Mouse (Mus musculus): Measurements from ENCODE around the gene Lap3. TPM values are rescaled to one million over a fixed set of nuclear protein-coding genes. Genes with fewer than 3 reads are reported as not detected.

The Lap3 gene
- polyA plus RNA-seq, 1 experiment from 2014 or later, result 39.1 TPM

GRCm38 (mm10) chr5:45473521-45473920 is 19.7 kb upstream of the Lap3 start:
- Histone ChIP-seq H3K9me3 (replicated peaks; ENCODE audit: control insufficient read depth, low read length) (no peaks in the 10 kb centered on the region), H3K27ac (ENCODE audit: low read length) (no peak overlapping the region), H3K4me1 (ENCODE audit: control insufficient read depth, low read depth, low read length) (no peaks in the 10 kb centered on the region), H3K4me3 (ENCODE audit: low read depth, low read length) (no peak overlapping the region), H3K9ac (ENCODE audit: low read depth, low read length) (no peak overlapping the region), H3K27me3 (ENCODE audit: control insufficient read depth, insufficient read depth, low read depth, low read length) (no peaks in the 10 kb centered on the region; the same call in 1 of the 2 replicates), H3K36me3 (ENCODE audit: control insufficient read depth, insufficient read depth) (no peaks in the 10 kb centered on the region), H3K4me2 (ENCODE audit: low read depth, low read length) (no peak overlapping the region)
- WGBS (ENCODE audit: insufficient replicate concordance), result 62% methylated on average over 1 of the region's 1 CpGs
- no peak for ATAC-seq (ENCODE audit: low read depth)

GRCm38 (mm10) chr5:45474215-45474614 is 19.0 kb upstream of the Lap3 start:
- Histone ChIP-seq H3K4me3 (ENCODE audit: low read depth, low read length) (no peak overlapping the region), H3K36me3 (ENCODE audit: control insufficient read depth, insufficient read depth) (no peaks in the 10 kb centered on the region), H3K9me3 (replicated peaks; ENCODE audit: control insufficient read depth, low read length) (no peaks in the 10 kb centered on the region), H3K4me1 (ENCODE audit: control insufficient read depth, low read depth, low read length) (no peaks in the 10 kb centered on the region), H3K27me3 (ENCODE audit: control insufficient read depth, insufficient read depth, low read depth, low read length) (no peaks in the 10 kb centered on the region; the same call in 1 of the 2 replicates), H3K9ac (ENCODE audit: low read depth, low read length) (no peak overlapping the region), H3K4me2 (ENCODE audit: low read depth, low read length) (no peak overlapping the region), H3K27ac (ENCODE audit: low read length) (no peak overlapping the region)
- 18% methylated on average over 6 of the region's 6 CpGs for WGBS (ENCODE audit: insufficient replicate concordance)
- ATAC-seq (ENCODE audit: low read depth), result no peak

DNA sequence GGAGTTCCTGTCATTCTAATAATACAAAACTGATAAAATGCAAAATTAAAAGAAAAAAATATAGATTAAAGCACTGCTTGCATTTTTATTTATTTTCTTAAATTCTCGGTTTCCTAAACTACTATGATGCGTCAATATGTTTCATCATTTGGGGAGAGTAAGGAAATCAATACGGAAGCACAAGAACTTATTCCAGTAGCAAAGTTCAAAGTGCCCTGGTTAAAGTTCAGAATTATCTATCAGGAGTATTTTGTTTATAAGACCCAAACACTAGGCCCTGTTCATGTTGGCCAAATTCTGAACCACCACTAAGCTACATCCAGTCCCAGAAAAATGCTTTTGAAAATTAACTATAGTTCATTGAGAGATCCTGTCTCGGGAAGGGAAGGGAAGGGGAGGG is 18.4 kb upstream of the Lap3 start:
- Histone ChIP-seq H3K9ac (ENCODE audit: low read depth, low read length) (no peak overlapping the region), H3K9me3 (replicated peaks; ENCODE audit: control insufficient read depth, low read length) (no peaks in the 10 kb centered on the region), H3K4me2 (ENCODE audit: low read depth, low read length) (no peak overlapping the region), H3K27me3 (ENCODE audit: control insufficient read depth, insufficient read depth, low read depth, low read length) (no peaks in the 10 kb centered on the region; the same call in 1 of the 2 replicates), H3K4me1 (ENCODE audit: control insufficient read depth, low read depth, low read length) (no peaks in the 10 kb centered on the region), H3K27ac (ENCODE audit: low read length) (no peak overlapping the region), H3K36me3 (ENCODE audit: control insufficient read depth, insufficient read depth) (no peaks in the 10 kb centered on the region), H3K4me3 (ENCODE audit: low read depth, low read length) (no peak overlapping the region)
- no peak for ATAC-seq (ENCODE audit: low read depth)
- WGBS (ENCODE audit: insufficient replicate concordance), result 50% methylated on average over 3 of the region's 4 CpGs

DNA sequence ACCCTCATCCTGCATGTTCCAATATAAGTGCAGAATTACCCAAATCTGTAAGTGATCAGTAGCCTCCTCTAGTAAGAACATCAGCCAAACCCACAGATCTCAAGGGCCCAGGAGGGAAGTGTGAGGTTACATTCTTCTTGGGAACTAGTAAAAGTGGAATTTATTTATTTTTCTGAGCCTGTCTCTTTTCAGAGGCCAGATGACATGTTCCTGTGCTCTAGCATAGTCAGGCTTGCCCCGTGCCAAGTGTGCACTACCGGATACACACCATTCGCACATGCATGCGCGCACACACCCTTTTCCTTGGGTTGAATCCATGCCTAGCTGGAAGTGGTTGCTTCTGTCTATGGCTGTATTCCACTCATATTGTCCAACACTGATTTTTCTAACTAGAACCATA is 17.4 kb upstream of the Lap3 start:
- 86% methylated on average over 5 of the region's 5 CpGs for WGBS (ENCODE audit: insufficient replicate concordance)

GRCm38 (mm10) chr5:45476288-45476687 is 16.9 kb upstream of the Lap3 start:
- Histone ChIP-seq H3K4me2 (ENCODE audit: low read depth, low read length) (no peak overlapping the region), H3K9me3 (replicated peaks; ENCODE audit: control insufficient read depth, low read length) (no peaks in the 10 kb centered on the region), H3K9ac (ENCODE audit: low read depth, low read length) (no peak overlapping the region), H3K4me3 (ENCODE audit: low read depth, low read length) (no peak overlapping the region), H3K27me3 (ENCODE audit: control insufficient read depth, insufficient read depth, low read depth, low read length) (no peaks in the 10 kb centered on the region; the same call in 1 of the 2 replicates), H3K4me1 (ENCODE audit: control insufficient read depth, low read depth, low read length) (no peaks in the 10 kb centered on the region), H3K27ac (ENCODE audit: low read length) (no peak overlapping the region), H3K36me3 (ENCODE audit: control insufficient read depth, insufficient read depth) (no peaks in the 10 kb centered on the region)
- no peak for ATAC-seq (ENCODE audit: low read depth)
- 57% methylated on average over 6 of the region's 6 CpGs for WGBS (ENCODE audit: insufficient replicate concordance)

More for the DNA sequence above, 17.4 kb upstream of the Lap3 start:
- H3K9ac ChIP-seq (ENCODE audit: low read depth, low read length), result no peak overlapping the region
- ATAC-seq (ENCODE audit: low read depth), result no peak
- no peaks in the 10 kb centered on the region for H3K4me1 ChIP-seq (ENCODE audit: control insufficient read depth, low read depth, low read length)
- no peaks in the 10 kb centered on the region; the same call in 1 of the 2 replicates for H3K27me3 ChIP-seq (ENCODE audit: control insufficient read depth, insufficient read depth, low read depth, low read length)
- no peaks in the 10 kb centered on the region for H3K9me3 ChIP-seq (replicated peaks; ENCODE audit: control insufficient read depth, low read length)
- H3K4me3 ChIP-seq (ENCODE audit: low read depth, low read length), result no peak overlapping the region
- no peak overlapping the region for H3K4me2 ChIP-seq (ENCODE audit: low read depth, low read length)
- H3K27ac ChIP-seq (ENCODE audit: low read length), result no peak overlapping the region
- H3K36me3 ChIP-seq (ENCODE audit: control insufficient read depth, insufficient read depth), result no peaks in the 10 kb centered on the region

- Histone ChIP-seq H3K27ac (ENCODE audit: low read length) (no peak overlapping the region), H3K4me3 (ENCODE audit: low read depth, low read length) (no peak overlapping the region), H3K9me3 (replicated peaks; ENCODE audit: control insufficient read depth, low read length) (no peaks in the 10 kb centered on the region), H3K27me3 (ENCODE audit: control insufficient read depth, insufficient read depth, low read depth, low read length) (no peaks in the 10 kb centered on the region; the same call in 1 of the 2 replicates), H3K4me1 (ENCODE audit: control insufficient read depth, low read depth, low read length) (no peaks in the 10 kb centered on the region), H3K36me3 (ENCODE audit: control insufficient read depth, insufficient read depth) (no peaks in the 10 kb centered on the region), H3K4me2 (ENCODE audit: low read depth, low read length) (no peak overlapping the region), H3K9ac (ENCODE audit: low read depth, low read length) (no peak overlapping the region)
- no peak for ATAC-seq (ENCODE audit: low read depth)
- 57% methylated on average over 7 of the region's 7 CpGs for WGBS (ENCODE audit: insufficient replicate concordance)
Measured at GRCm38 (mm10) chr5:45477601-45478000, 15.6 kb upstream of the Lap3 start.

- no peak for ATAC-seq (ENCODE audit: low read depth)
- H3K27ac ChIP-seq (ENCODE audit: low read length), result no peak overlapping the region
- no peak overlapping the region for H3K9ac ChIP-seq (ENCODE audit: low read depth, low read length)
- no peaks in the 10 kb centered on the region for H3K36me3 ChIP-seq (ENCODE audit: control insufficient read depth, insufficient read depth)
- WGBS (ENCODE audit: insufficient replicate concordance), result 70% methylated on average over 1 of the region's 1 CpGs
- H3K4me3 ChIP-seq (ENCODE audit: low read depth, low read length), result no peak overlapping the region
- no peaks in the 10 kb centered on the region for H3K4me1 ChIP-seq (ENCODE audit: control insufficient read depth, low read depth, low read length)
- H3K27me3 ChIP-seq (ENCODE audit: control insufficient read depth, insufficient read depth, low read depth, low read length), result no peaks in the 10 kb centered on the region
- no peaks in the 10 kb centered on the region for H3K9me3 ChIP-seq (replicated peaks; ENCODE audit: control insufficient read depth, low read length)
- no peak overlapping the region for H3K4me2 ChIP-seq (ENCODE audit: low read depth, low read length)
Measured at GRCm38 (mm10) chr5:45480066-45480465, 13.1 kb upstream of the Lap3 start.

DNA sequence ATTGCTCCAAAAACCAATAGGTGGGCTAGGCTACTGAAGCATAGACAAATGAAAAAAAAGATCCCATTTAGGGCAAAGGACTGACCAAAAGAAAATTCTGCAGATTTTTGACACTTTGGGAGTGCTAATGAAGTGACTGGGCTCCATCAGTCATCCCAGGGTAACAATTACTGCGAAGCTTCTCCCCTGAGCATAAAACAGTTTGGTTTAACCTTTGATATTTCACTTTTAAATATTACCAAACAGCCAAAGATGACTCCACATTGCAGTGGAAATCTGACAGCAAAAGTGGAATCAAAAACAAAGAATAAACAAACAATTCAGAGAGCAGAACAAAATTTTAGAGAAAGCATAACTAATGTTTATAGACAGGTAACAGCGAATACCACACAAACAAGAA is 12.0 kb upstream of the Lap3 start:
- H3K9me3 ChIP-seq (replicated peaks; ENCODE audit: control insufficient read depth, low read length), result no peaks in the 10 kb centered on the region
- H3K36me3 ChIP-seq (ENCODE audit: control insufficient read depth, insufficient read depth), result no peaks in the 10 kb centered on the region
- 75% methylated on average over 2 of the region's 2 CpGs for WGBS (ENCODE audit: insufficient replicate concordance)
- H3K27ac ChIP-seq (ENCODE audit: low read length), result no peak overlapping the region
- no peak overlapping the region for H3K4me3 ChIP-seq (ENCODE audit: low read depth, low read length)
- H3K9ac ChIP-seq (ENCODE audit: low read depth, low read length), result no peak overlapping the region
- H3K27me3 ChIP-seq (ENCODE audit: control insufficient read depth, insufficient read depth, low read depth, low read length), result no peaks in the 10 kb centered on the region
- ATAC-seq (ENCODE audit: low read depth), result no peak
- no peaks in the 10 kb centered on the region for H3K4me1 ChIP-seq (ENCODE audit: control insufficient read depth, low read depth, low read length)
- no peak overlapping the region for H3K4me2 ChIP-seq (ENCODE audit: low read depth, low read length)

- Histone ChIP-seq H3K4me1 (ENCODE audit: control insufficient read depth, low read depth, low read length) (no peaks in the 10 kb centered on the region), H3K36me3 (ENCODE audit: control insufficient read depth, insufficient read depth) (no peaks in the 10 kb centered on the region), H3K9me3 (replicated peaks; ENCODE audit: control insufficient read depth, low read length) (no peaks in the 10 kb centered on the region), H3K4me2 (ENCODE audit: low read depth, low read length) (no peak overlapping the region), H3K9ac (ENCODE audit: low read depth, low read length) (no peak overlapping the region), H3K27me3 (ENCODE audit: control insufficient read depth, insufficient read depth, low read depth, low read length) (no peaks in the 10 kb centered on the region), H3K27ac (ENCODE audit: low read length) (no peak overlapping the region), H3K4me3 (ENCODE audit: low read depth, low read length) (no peak overlapping the region)
- 34% methylated on average over 3 of the region's 3 CpGs for WGBS (ENCODE audit: insufficient replicate concordance)
- no peak for ATAC-seq (ENCODE audit: low read depth)
Measured at GRCm38 (mm10) chr5:45482607-45483006, 10.6 kb upstream of the Lap3 start.
